Mouse (Mus musculus) lung, embryonic 16.5 days (tissue): ENCODE measurements at regions not wholly inside any gene's neighbourhood (a gene's known extent, or its start where the extent isn't known, plus 50 kb on each side); places are given as distances from the start of the nearest gene placed in this dataset.
A peak's percentile ranks its signal among the peaks of the same experiment; 100 is the strongest.

Experiments used
- ATAC-seq: fragments of 200-750 bp; cut with Nextera tagmentation; 2 replicates; pipeline ENCODE4 v1.8.0; 2017; ENCODE audit warnings: low read depth, mild to moderate bottlenecking, moderate library complexity
- H3K27ac ChIP-seq: fragments of 300-500 bp; sonication (generic); 2 replicates; pipeline ENCODE4 v1.5.1; 2014; ENCODE audit warnings: mild to moderate bottlenecking, control low read depth, low read length
- H3K27me3 ChIP-seq: fragments of 300-500 bp; sonication (generic); 2 replicates; pipeline ENCODE4 v1.6.1; 2014; ENCODE audit warnings: low read depth, low read length, mixed read lengths; ENCODE audit not compliant: control insufficient read depth, insufficient read depth
- H3K36me3 ChIP-seq: fragments of 300-500 bp; sonication (generic); 2 replicates; pipeline ENCODE4 v1.6.1; 2014; ENCODE audit warnings: low read length; ENCODE audit not compliant: control insufficient read depth, insufficient read depth
- H3K4me1 ChIP-seq: fragments of 300-500 bp; sonication (generic); replicated peaks from 2 replicates; pipeline ENCODE4 v1.6.1; 2014; ENCODE audit warnings: low read length, mixed read lengths; ENCODE audit not compliant: control insufficient read depth, insufficient read depth
- H3K4me2 ChIP-seq: fragments of 300-500 bp; sonication (generic); 2 replicates; pipeline ENCODE4 v1.6.1; 2014; ENCODE audit warnings: low read depth, low read length, control low read depth
- H3K4me3 ChIP-seq: fragments of 300-500 bp; sonication (generic); 2 replicates; pipeline ENCODE4 v1.5.1; 2014; ENCODE audit warnings: mild to moderate bottlenecking, low read length, control low read depth
- H3K9ac ChIP-seq: fragments of 300-500 bp; sonication (generic); 2 replicates; pipeline ENCODE4 v1.6.1; 2014; ENCODE audit warnings: low read length, control low read depth
- H3K9me3 ChIP-seq: fragments of 300-500 bp; sonication (generic); 2 replicates; pipeline ENCODE4 v1.6.1; 2016; ENCODE audit warnings: low read length; ENCODE audit not compliant: control insufficient read depth
- WGBS: fragments of 180-500 bp; shearing (Covaris S2); extraction: QIAGEN DNeasy Blood & Tissue Kit; methylation state at CpG from one replicate; pipeline ENCODE4 v1.1.7; 2014; 5-methylcytosine and 5-hydroxymethylcytosine counted together

DNA sequence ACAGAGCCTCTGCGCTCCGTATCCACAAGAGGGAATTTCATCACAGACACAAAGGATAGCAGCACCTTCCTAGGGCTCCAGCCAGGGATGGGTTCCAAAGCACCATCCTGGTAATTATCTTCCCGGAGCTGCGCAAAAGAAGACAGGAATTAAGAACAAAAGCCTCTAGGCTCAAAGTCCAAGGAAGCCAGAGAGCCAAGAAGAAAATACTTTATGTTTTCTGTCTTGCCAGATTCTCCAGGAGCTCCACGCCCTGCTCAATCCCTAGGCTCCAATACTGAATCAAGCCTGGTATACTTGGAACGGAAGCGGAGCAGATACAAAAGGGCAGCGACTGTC lies 54.4 kb downstream of the Irf2bpl start:
- 78% methylated on average over 8 of the region's 8 CpGs for WGBS
- H3K4me1 ChIP-seq: peaks cover 52% of the 10 kb centered on the region
- 0 out of 2 replicates have a peak overlapping the region, but pooled peaks have one; percentile 3 for H3K9ac ChIP-seq
- no peak overlapping the region for H3K27ac ChIP-seq
- H3K4me3 ChIP-seq: no peak overlapping the region
- H3K4me2 ChIP-seq: no peak overlapping the region
- no peaks in the 10 kb centered on the region for H3K27me3 ChIP-seq
- no peaks in the 10 kb centered on the region for H3K36me3 ChIP-seq
- no peak for ATAC-seq
- H3K9me3 ChIP-seq: no peaks in the 10 kb centered on the region

DNA sequence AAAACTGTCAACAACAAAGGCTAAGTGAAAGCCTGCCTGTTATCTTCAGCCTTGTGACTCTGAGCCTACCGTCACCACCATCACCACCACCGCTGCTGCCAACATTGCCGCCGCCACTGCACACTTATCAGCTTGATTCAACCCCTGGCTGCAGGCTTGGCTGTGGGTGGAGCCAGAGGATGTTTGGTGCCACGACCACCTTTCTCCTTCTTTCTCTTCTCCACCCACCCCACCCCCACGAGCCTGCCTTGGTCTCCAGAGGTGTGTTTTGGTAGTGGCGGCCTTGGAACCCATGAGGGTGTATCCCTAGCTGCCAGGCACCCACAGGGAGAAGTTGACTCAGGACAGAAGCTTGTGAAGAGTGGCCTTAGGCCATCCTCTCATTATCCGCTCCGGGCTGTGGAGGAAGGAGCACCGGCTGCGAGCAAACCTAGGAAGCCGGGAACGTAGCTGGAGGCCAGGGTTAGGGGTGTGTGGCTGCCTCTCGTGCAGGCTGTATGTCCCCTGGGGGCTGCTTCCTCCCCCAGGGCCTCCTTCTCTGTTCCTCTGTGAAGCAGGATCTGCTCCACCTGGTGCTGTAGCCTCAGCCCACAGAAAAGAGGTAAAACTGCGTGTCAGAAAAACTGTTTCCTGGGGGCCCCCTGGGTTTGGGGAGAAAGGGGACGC lies 54.9 kb downstream of the Irf2bpl start:
- Histone ChIP-seq H3K27ac (no peak overlapping the region), H3K4me3 (no peak overlapping the region), H3K9ac (0 out of 2 replicates have a peak overlapping the region, but pooled peaks have one; percentile 3), H3K4me2 (no peak overlapping the region), H3K9me3 (no peaks in the 10 kb centered on the region), H3K4me1 (peaks cover 57% of the 10 kb centered on the region), H3K36me3 (no peaks in the 10 kb centered on the region), H3K27me3 (no peaks in the 10 kb centered on the region)
- WGBS: 67% methylated on average over 16 of the region's 16 CpGs
- no peak for ATAC-seq

DNA sequence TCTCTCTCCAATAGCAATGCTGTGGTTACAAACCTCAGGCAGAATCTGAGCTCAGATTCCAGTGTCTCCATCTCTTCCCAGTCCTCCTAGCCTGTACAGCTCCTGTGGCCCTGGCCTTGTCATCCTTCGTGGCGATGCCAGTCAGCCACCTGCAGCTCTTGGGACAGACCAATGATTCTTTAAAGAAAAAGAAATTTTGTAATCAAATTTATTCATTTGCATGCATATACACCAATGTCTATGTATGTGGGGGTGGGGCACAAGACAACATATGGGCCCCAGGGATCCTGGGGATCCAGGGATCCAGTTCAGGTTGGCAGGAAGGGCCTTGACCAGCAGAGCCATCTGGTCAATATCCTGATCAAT lies 57.4 kb downstream of the Irf2bpl start:
- Histone ChIP-seq H3K4me1 (peaks cover 55% of the 10 kb centered on the region), H3K27ac (peak overlapping the region; percentile 96), H3K36me3 (no peaks in the 10 kb centered on the region), H3K27me3 (no peaks in the 10 kb centered on the region), H3K9ac (no peak overlapping the region), H3K4me3 (no peak overlapping the region), H3K4me2 (no peak overlapping the region), H3K9me3 (no peaks in the 10 kb centered on the region)
- 90% methylated on average over 2 of the region's 2 CpGs for WGBS
- no peak for ATAC-seq

DNA sequence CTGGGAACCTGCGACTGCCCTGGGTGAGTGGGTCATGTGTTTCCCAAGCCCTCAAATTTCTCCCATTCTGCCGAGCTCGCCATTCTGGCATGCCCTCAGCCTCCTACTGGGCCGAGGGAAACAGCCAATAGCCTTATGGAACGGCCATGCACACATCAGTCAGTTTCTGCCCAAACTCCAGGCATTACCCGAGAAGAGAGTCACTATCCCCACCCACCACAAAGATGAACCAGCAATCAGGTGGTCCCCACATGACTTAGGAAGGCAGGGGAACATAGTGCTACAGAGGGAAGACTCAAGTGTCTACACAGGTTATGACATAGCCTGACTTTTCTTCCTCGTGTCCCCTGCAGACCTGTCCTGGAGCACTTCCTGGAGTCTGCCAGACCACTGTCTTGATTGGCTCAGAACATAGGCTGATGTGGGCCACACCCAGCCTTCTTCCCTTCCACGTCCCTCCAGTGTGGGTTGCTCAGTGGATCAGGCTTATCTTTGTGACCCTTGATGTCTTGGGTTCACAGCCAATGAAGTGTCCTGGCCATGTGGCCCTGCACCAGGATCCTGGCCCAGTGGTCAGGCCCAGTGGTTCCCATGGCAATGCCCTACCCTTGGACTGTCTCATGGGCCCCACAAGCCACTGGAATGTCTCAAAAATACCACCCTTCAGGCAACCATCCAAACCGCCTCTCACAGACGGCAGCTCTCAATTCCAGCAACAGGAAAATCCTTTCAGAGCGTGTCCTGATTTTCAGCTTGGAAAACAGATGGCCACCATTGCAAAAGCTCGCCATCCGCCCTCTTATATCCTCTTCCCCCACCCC lies 58.0 kb downstream of the Irf2bpl start:
- 48% methylated on average over 13 of the region's 13 CpGs for WGBS
- Histone ChIP-seq H3K27ac (peak overlapping the region; percentile 96), H3K4me1 (peaks cover 49% of the 10 kb centered on the region), H3K27me3 (no peaks in the 10 kb centered on the region), H3K4me2 (no peak overlapping the region), H3K9me3 (no peaks in the 10 kb centered on the region), H3K4me3 (no peak overlapping the region), H3K36me3 (no peaks in the 10 kb centered on the region), H3K9ac (no peak overlapping the region)
- ATAC-seq: no peak

DNA sequence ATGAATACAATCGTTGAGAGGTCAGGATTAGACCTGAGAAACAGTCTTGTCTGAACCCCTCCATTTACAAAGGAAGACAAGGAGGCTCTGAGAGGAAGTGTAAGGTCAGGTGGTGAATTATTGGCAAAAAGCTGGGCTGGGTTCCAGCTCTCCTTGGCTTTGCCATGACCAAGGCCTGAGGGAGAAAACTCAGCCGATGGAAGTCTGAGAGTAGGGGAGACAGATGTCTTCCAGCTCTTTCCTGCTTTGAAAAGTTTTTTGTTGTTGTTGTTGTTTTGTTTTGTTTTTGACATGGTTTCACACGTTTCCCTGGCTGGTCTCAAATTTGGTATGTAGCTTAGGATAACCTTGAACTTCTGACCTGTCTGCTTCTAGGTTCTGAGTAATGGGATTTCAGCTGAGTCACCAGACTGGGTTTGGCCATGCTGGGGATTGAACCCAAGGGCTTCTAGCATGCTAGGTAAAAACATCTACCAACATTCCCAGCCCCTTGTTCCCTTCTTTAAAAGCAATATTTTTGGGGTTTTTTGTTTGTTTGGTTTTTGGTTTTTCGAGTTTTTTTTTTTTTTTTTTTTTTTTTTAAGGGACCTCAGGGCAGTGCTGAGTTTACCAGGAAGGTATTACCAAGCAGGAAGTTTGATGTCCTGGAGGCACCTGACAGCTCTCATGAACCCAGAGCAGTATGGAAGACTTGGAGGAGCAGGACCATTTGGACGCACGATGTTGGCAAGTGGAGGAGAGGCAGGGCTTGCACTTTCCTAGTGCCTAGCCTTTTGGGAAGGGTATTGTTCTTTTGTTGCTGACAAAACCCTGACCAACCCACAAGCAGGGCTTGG lies 58.8 kb downstream of the Irf2bpl start:
- no peak for ATAC-seq
- H3K4me2 ChIP-seq: peak overlapping the region; percentile 62
- H3K36me3 ChIP-seq: no peaks in the 10 kb centered on the region
- H3K9ac ChIP-seq: peak overlapping the region; percentile 34
- peak overlapping the region; percentile 96 for H3K27ac ChIP-seq
- H3K9me3 ChIP-seq: no peaks in the 10 kb centered on the region
- H3K4me3 ChIP-seq: no peak overlapping the region
- H3K4me1 ChIP-seq: peaks cover 46% of the 10 kb centered on the region
- H3K27me3 ChIP-seq: no peaks in the 10 kb centered on the region
- 33% methylated on average over 6 of the region's 6 CpGs for WGBS

DNA sequence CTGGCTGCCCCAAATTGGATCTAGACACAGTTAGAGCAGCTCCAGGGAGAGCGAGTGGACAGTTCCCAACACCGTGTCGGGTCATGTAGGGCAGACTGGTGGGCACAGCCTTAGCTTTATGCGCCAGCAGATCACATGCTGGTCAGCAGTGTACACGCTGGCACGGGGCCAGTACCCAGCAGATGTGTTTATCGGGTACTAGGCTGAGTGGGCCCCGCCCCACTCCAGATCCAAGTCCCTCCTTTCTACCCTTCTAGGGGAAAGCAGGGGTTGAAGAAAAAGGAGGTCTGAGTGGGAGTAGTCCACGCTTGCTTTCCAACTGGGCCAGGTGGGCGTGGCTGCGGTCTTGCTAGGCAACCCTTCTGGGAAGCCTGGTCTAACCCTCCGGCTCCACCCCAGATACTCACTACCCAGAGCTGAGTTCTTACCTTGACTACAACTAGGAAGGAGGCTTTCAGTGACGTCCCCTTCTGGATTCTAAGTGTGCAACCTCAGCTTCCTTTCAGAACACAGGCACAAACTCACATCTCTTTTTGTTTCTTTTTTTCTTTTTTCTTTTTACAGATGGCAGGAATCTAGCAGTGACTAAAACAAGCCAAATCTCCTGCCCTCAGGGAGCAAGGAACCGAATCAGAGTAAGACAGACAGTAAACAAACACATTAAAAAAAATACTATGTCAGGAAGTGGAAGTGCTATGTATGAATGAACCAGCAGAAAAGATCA lies 59.6 kb downstream of the Irf2bpl start:
- no peaks in the 10 kb centered on the region for H3K27me3 ChIP-seq
- H3K27ac ChIP-seq: peak overlapping the region; percentile 96
- 5% methylated on average over 14 of the region's 14 CpGs for WGBS
- peak; percentile 58 for ATAC-seq
- H3K9ac ChIP-seq: peak overlapping the region; percentile 69
- no peaks in the 10 kb centered on the region for H3K36me3 ChIP-seq
- H3K4me2 ChIP-seq: peak overlapping the region; percentile 62
- peaks cover 46% of the 10 kb centered on the region for H3K4me1 ChIP-seq
- H3K4me3 ChIP-seq: peak overlapping the region; percentile 14
- H3K9me3 ChIP-seq: no peaks in the 10 kb centered on the region

DNA sequence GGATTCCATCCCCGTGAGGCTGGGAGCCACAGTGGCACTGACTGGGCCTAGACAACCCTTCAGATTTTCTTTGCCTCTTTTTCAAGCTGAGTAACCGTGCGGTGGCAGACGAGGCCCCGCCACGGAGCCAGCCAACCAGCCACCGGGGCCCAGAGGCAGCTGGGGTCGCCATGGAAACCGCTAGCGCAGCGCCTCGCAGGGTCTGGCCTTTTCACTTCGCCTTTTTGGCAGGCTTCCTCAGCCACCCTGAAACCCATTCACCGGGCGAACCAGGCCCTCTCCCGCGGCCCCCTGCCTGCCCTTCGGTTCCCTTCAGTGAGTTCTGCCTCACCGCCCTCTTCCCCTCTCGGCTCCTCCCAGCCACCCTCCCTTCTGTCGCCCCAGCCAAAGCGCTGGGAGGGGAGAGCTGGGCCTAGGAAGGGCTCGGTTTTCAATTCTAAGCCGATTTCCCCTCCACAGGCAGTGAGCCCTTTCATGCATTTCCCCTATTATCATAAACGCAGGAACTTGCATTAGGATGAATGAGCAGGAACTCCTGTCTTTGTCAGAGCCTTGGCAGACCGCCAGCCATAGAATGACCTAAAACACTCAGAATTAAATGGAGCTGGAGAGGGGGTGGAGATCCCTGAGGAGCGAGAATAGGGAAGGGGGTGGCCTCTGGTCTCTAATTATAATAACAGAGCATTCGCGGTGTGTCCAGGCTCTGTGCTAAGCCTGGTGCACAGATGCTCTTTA lies 60.6 kb downstream of the Irf2bpl start:
- under 1% methylated on average over 27 of the region's 29 CpGs for WGBS
- ATAC-seq: peak; percentile 87

DNA sequence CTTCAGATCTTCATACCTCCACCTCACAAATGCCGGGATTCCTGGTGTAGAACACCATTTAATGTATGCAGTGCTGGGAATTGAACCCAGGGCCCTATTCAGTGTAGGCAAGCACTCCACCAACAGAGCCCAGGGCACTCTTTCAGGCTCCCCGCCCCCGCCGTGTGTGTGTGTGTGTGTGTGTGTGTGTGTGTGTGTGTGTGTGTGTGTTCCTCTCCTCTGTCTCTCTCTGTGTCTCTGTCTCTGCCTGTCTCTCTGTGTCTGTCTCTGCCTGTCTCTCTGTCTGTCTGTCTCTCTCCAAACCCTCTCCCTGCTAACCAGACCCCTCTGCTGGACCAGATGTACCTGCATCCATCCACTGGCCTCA lies 61.1 kb downstream of the Irf2bpl start:
- Histone ChIP-seq H3K9me3 (no peaks in the 10 kb centered on the region), H3K27me3 (no peaks in the 10 kb centered on the region), H3K36me3 (no peaks in the 10 kb centered on the region), H3K4me2 (peak overlapping the region; percentile 62), H3K4me3 (peak overlapping the region; percentile 39), H3K4me1 (peaks cover 59% of the 10 kb centered on the region), H3K27ac (peak overlapping the region; percentile 96), H3K9ac (peak overlapping the region; percentile 69)
- 52% methylated on average over 4 of the region's 4 CpGs for WGBS
- ATAC-seq: no peak

More for the DNA sequence above, 60.6 kb downstream of the Irf2bpl start:
- H3K9ac ChIP-seq: peak overlapping the region; percentile 69
- peak overlapping the region; percentile 39 for H3K4me3 ChIP-seq
- H3K27me3 ChIP-seq: no peaks in the 10 kb centered on the region
- H3K4me2 ChIP-seq: peak overlapping the region; percentile 62
- no peaks in the 10 kb centered on the region for H3K36me3 ChIP-seq
- H3K27ac ChIP-seq: peak overlapping the region; percentile 96
- H3K4me1 ChIP-seq: peaks cover 53% of the 10 kb centered on the region
- H3K9me3 ChIP-seq: no peaks in the 10 kb centered on the region
